Comparison of ENCODE assay signal across 8 mouse cellular contexts in genomic region chr12:76765354-76765851, GRCm38 (mm10). TPM values are rescaled to one million over a fixed set of nuclear protein-coding genes. Genes with fewer than 3 reads are reported as not detected.
DNase-seq lines count a peak whose midpoint lies in the region; ATAC-seq and TF ChIP-seq lines count a peak whose summit lies in the region.

TSS of gene Churc1 (plus strand) at chr12:76765538.
TSS of gene Fntb (plus strand) at chr12:76765589.

- H3K27me3 ChIP-seq in C2C12 (ENCODE audit: control insufficient read depth, insufficient read depth, insufficient read length), result no peaks in the 10 kb centered on the region
- peaks cover 5% of the 10 kb centered on the region for H3K27me3 ChIP-seq in erythroblast, embryonic 14.5 days (ENCODE audit: control insufficient read depth)
- H3K27me3 ChIP-seq in heart, embryonic 12.5 days (replicated peaks), result no peaks in the 10 kb centered on the region
- no peaks in the 10 kb centered on the region for H3K27me3 ChIP-seq in kidney, postnatal 0 days (ENCODE audit: insufficient read depth, low read length)
- 0 out of 2 replicates have a peak, but pooled peaks cover 2% of the 10 kb centered on the region for H3K27me3 ChIP-seq in liver, embryonic 11.5 days (replicated peaks; ENCODE audit: control insufficient read depth, insufficient read depth, low read length)
- no peaks in the 10 kb centered on the region for H3K27me3 ChIP-seq in stomach, embryonic 14.5 days (ENCODE audit: control insufficient read depth, insufficient read depth, low read length)

- ATAC-seq in heart, embryonic 12.5 days (ENCODE audit: insufficient number of reproducible peaks, low FRiP score), result peak; percentile 98
- peak; percentile 97 for ATAC-seq in kidney, postnatal 0 days (replicated peaks; ENCODE audit: low FRiP score, low read depth)
- ATAC-seq in liver, embryonic 11.5 days (replicated peaks; ENCODE audit: low FRiP score), result peak; percentile 99
- ATAC-seq in stomach, embryonic 14.5 days (ENCODE audit: insufficient number of reproducible peaks, insufficient read depth, low FRiP score, low read depth), result peak; percentile 97

- no peaks in the 10 kb centered on the region; the same call in 1 of the 2 replicates for H3K9me3 ChIP-seq in erythroblast, embryonic 14.5 days (ENCODE audit: control insufficient read depth, low read length)
- no peaks in the 10 kb centered on the region for H3K9me3 ChIP-seq in heart, embryonic 12.5 days (replicated peaks)
- H3K9me3 ChIP-seq in kidney, postnatal 0 days (replicated peaks; ENCODE audit: low read length), result no peaks in the 10 kb centered on the region
- no peaks in the 10 kb centered on the region for H3K9me3 ChIP-seq in liver, embryonic 11.5 days (ENCODE audit: control insufficient read depth, low read length)
- no peaks in the 10 kb centered on the region for H3K9me3 ChIP-seq in stomach, embryonic 14.5 days (ENCODE audit: control insufficient read depth, low read depth, low read length)

- H3ac ChIP-seq in C2C12 (ENCODE audit: control insufficient read depth, insufficient read length, low read depth), result peak within 1 kb of the TSS; percentile 75

- DNase-seq in brain, embryonic 14.5 days (ENCODE audit: low read depth), result peak; percentile 97
- DNase-seq in kidney, postnatal 0 days (ENCODE audit: low spot score), result peak; percentile 96
- peak; percentile 88 for DNase-seq in liver, embryonic 11.5 days (ENCODE audit: low spot score)
- peak; percentile 100 for DNase-seq in naive thymus-derived CD4-positive, alpha-beta T cell, adult 2 months (ENCODE audit: low read depth)

- peak within 1 kb of the TSS; percentile 71 for H3K4me2 ChIP-seq in heart, embryonic 12.5 days
- peak within 1 kb of the TSS; percentile 66 for H3K4me2 ChIP-seq in kidney, postnatal 0 days (ENCODE audit: low read length)
- peak within 1 kb of the TSS; percentile 90 for H3K4me2 ChIP-seq in liver, embryonic 11.5 days
- H3K4me2 ChIP-seq in stomach, embryonic 14.5 days (replicated peaks; ENCODE audit: low read depth, low read length), result peak within 1 kb of the TSS; percentile 78

- 0 out of 2 replicates have a peak, but pooled peaks have one; percentile 21 for TF ChIP-seq POLR2A in brain, embryonic 14.5 days (IDR thresholded peaks at IDR 0.05; ENCODE audit: borderline replicate concordance, extremely low read depth, insufficient read depth, insufficient read length, poor library complexity, severe bottlenecking)

- peaks cover 6% of the 10 kb centered on the region for H3K79me2 ChIP-seq in C2C12 (ENCODE audit: control insufficient read depth, insufficient read depth)

- H3K9ac ChIP-seq in heart, embryonic 12.5 days, result peak within 1 kb of the TSS; percentile 82
- peak within 1 kb of the TSS; percentile 82 for H3K9ac ChIP-seq in kidney, postnatal 0 days (ENCODE audit: low read depth, low read length)
- H3K9ac ChIP-seq in liver, embryonic 11.5 days (ENCODE audit: low read depth, low read length), result peak within 1 kb of the TSS; percentile 77
- peak within 1 kb of the TSS; percentile 60 for H3K9ac ChIP-seq in stomach, embryonic 14.5 days (replicated peaks; ENCODE audit: low read depth, low read length)

- H3K4me3 ChIP-seq in C2C12 (ENCODE audit: insufficient read depth, poor library complexity, severe bottlenecking), result peak within 1 kb of the TSS; percentile 41
- peak within 1 kb of the TSS; percentile 89 for H3K4me3 ChIP-seq in erythroblast, embryonic 14.5 days (replicated peaks)
- peak within 1 kb of the TSS; percentile 75 for H3K4me3 ChIP-seq in heart, embryonic 12.5 days
- H3K4me3 ChIP-seq in kidney, postnatal 0 days (replicated peaks; ENCODE audit: low read depth, low read length), result peak within 1 kb of the TSS; percentile 69
- peak within 1 kb of the TSS; percentile 78 for H3K4me3 ChIP-seq in liver, embryonic 11.5 days (ENCODE audit: low read depth, low read length)
- H3K4me3 ChIP-seq in stomach, embryonic 14.5 days (ENCODE audit: low read depth, low read length), result peak within 1 kb of the TSS; percentile 71

- peak within 1 kb of the TSS; percentile 70 for H3K27ac ChIP-seq in heart, embryonic 12.5 days (ENCODE audit: poor library complexity, severe bottlenecking)
- H3K27ac ChIP-seq in kidney, postnatal 0 days, result peak within 1 kb of the TSS; percentile 77
- H3K27ac ChIP-seq in liver, embryonic 11.5 days (ENCODE audit: low read depth, low read length), result peak within 1 kb of the TSS; percentile 79
- H3K27ac ChIP-seq in stomach, embryonic 14.5 days (ENCODE audit: low read length), result peak within 1 kb of the TSS; percentile 68; the same call in 1 of the 2 replicates

- TF ChIP-seq CTCF in C2C12 (IDR thresholded peaks at IDR 0.05; ENCODE audit: control insufficient read depth, insufficient read depth, insufficient read length), result no peak
- TF ChIP-seq CTCF in brain, embryonic 14.5 days (IDR thresholded peaks at IDR 0.05; ENCODE audit: borderline replicate concordance, extremely low read depth, insufficient read depth, insufficient read length), result no peak
- TF ChIP-seq CTCF in kidney, postnatal 0 days (IDR thresholded peaks at IDR 0.05; ENCODE audit: low read depth), result no peak

- WGBS in heart, embryonic 12.5 days, result under 1% methylated on average over 31 of the region's 31 CpGs
- under 1% methylated on average over 31 of the region's 31 CpGs for WGBS in kidney, postnatal 0 days
- WGBS in liver, embryonic 11.5 days, result under 1% methylated on average over 31 of the region's 31 CpGs
- under 1% methylated on average over 31 of the region's 31 CpGs for WGBS in stomach, embryonic 14.5 days

- H3K79me3 ChIP-seq in C2C12 (ENCODE audit: low read depth), result no peaks in the 10 kb centered on the region

- H3K4me1 ChIP-seq in erythroblast, embryonic 14.5 days (ENCODE audit: control insufficient read depth), result peaks cover 33% of the 10 kb centered on the region
- peaks cover 7% of the 10 kb centered on the region for H3K4me1 ChIP-seq in heart, embryonic 12.5 days (replicated peaks)
- no peaks in the 10 kb centered on the region for H3K4me1 ChIP-seq in kidney, postnatal 0 days (replicated peaks; ENCODE audit: insufficient read depth, low read length)
- H3K4me1 ChIP-seq in liver, embryonic 11.5 days (replicated peaks; ENCODE audit: control insufficient read depth, insufficient read depth, low read length), result peaks cover 3% of the 10 kb centered on the region; the same call in 1 of the 2 replicates
- peaks cover 4% of the 10 kb centered on the region for H3K4me1 ChIP-seq in stomach, embryonic 14.5 days (ENCODE audit: control insufficient read depth, insufficient read depth, low read length)

- no peaks in the 10 kb centered on the region for H3K36me3 ChIP-seq in C2C12 (ENCODE audit: control insufficient read depth, insufficient read depth)
- H3K36me3 ChIP-seq in erythroblast, embryonic 14.5 days (ENCODE audit: control insufficient read depth), result peaks cover 2% of the 10 kb centered on the region; the same call in 1 of the 2 replicates
- H3K36me3 ChIP-seq in heart, embryonic 12.5 days, result no peaks in the 10 kb centered on the region
- H3K36me3 ChIP-seq in kidney, postnatal 0 days (ENCODE audit: insufficient read depth, low read length), result no peaks in the 10 kb centered on the region
- no peaks in the 10 kb centered on the region; the same call in 1 of the 2 replicates for H3K36me3 ChIP-seq in liver, embryonic 11.5 days (ENCODE audit: control insufficient read depth, insufficient read depth, low read length)
- no peaks in the 10 kb centered on the region for H3K36me3 ChIP-seq in stomach, embryonic 14.5 days (ENCODE audit: control insufficient read depth, insufficient read depth, low read length)

TF ChIP-seq in C2C12, 6 proteins besides CTCF, POLR2A, EP300 and RAD21:
- TF ChIP-seq MYOG (IDR thresholded peaks at IDR 0.05; ENCODE audit: control insufficient read depth, extremely low read depth, insufficient read length), result no peak
TF ChIP-seq in C2C12: peak in this region for 0.

RNA-seq across cellular contexts. Expression of gene Churc1, which starts in this region (rescaled TPM):
- polyA plus RNA-seq in C2C12 (2012; fragmentation: generic; extraction: Trizol), result 62.0 TPM
- polyA plus RNA-seq in brain, embryonic 14.5 days (2012; rRNA removed), result 61.9 and 63.6 TPM in 2 replicates
- 0.53 and 0.94 TPM in 2 replicates for polyA plus RNA-seq in erythroblast, embryonic 14.5 days (2012)
- 124 and 131 TPM in 2 replicates for polyA plus RNA-seq in heart, embryonic 12.5 days (2016; fragmentation: Nextera tagmentation; extraction: Ambion mirVana)
- 131 and 137 TPM in 2 replicates for polyA plus RNA-seq in kidney, postnatal 0 days (2015; fragmentation: Nextera tagmentation; extraction: Ambion mirVana)
- 144 and 154 TPM in 2 replicates for polyA plus RNA-seq in liver, embryonic 11.5 days (2014; fragmentation: Nextera tagmentation; extraction: Ambion mirVana)
- polyA plus RNA-seq in stomach, embryonic 14.5 days (2014; fragmentation: Nextera tagmentation; extraction: Ambion mirVana), result 145 and 165 TPM in 2 replicates

RNA-seq across cellular contexts. Expression of gene Fntb, which starts in this region (rescaled TPM):
- polyA plus RNA-seq in C2C12 (2012; fragmentation: generic; extraction: Trizol), result 19.6 TPM
- 40.0 and 41.1 TPM in 2 replicates for polyA plus RNA-seq in brain, embryonic 14.5 days (2012; rRNA removed)
- 6.1 and 7.3 TPM in 2 replicates for polyA plus RNA-seq in erythroblast, embryonic 14.5 days (2012)
- 30.9 and 31.7 TPM in 2 replicates for polyA plus RNA-seq in heart, embryonic 12.5 days (2016; fragmentation: Nextera tagmentation; extraction: Ambion mirVana)
- 24.4 and 25.0 TPM in 2 replicates for polyA plus RNA-seq in kidney, postnatal 0 days (2015; fragmentation: Nextera tagmentation; extraction: Ambion mirVana)
- polyA plus RNA-seq in liver, embryonic 11.5 days (2014; fragmentation: Nextera tagmentation; extraction: Ambion mirVana), result 41.6 and 43.8 TPM in 2 replicates
- 42.8 and 44.8 TPM in 2 replicates for polyA plus RNA-seq in stomach, embryonic 14.5 days (2014; fragmentation: Nextera tagmentation; extraction: Ambion mirVana)

Comparison
In these comparisons a context has a peak if more than half of its experiments do, and no peak if none do; other contexts are left out.
1. Peak in every context shown above with its lines: DNase-seq, ATAC-seq, H3K4me3 ChIP-seq and H3K27ac ChIP-seq.
2. RNA of gene Churc1 (polyA plus RNA-seq): 145 to 165 TPM in stomach, embryonic 14.5 days, 144 to 154 TPM in liver, embryonic 11.5 days, 124 to 131 TPM in heart, embryonic 12.5 days, 131 to 137 TPM in kidney, postnatal 0 days, 62.0 TPM in C2C12 (single experiment) and 61.9 to 63.6 TPM in brain, embryonic 14.5 days; 0.53 to 0.94 TPM in erythroblast, embryonic 14.5 days; every median in the first group is over 10 times any median in the second.